Mouse (Mus musculus): Measurements from ENCODE around the gene Hmox2. TPM values are rescaled to one million over a fixed set of nuclear protein-coding genes. Genes with fewer than 3 reads are reported as not detected.
"Not testable (repeated sequence)": the region's sequence is repeated elsewhere in the genome, so short reads cannot be mapped to it uniquely, and the experiment has no call there.

Hmox2 gene
- polyA plus RNA-seq, 1 experiment from 2014 or later: 94.7 TPM

- Histone ChIP-seq H3K9me3 (ENCODE audit: control insufficient read depth, low read length) (no peaks in the 10 kb centered on the region), H3K4me3 (ENCODE audit: low read depth, low read length) (no peak overlapping the region), H3K27ac (ENCODE audit: low read depth) (no peak overlapping the region), H3K27me3 (replicated peaks; ENCODE audit: control insufficient read depth, insufficient read depth, low read length) (no peaks in the 10 kb centered on the region), H3K4me2 (ENCODE audit: low read length) (no peak overlapping the region), H3K4me1 (replicated peaks; ENCODE audit: control insufficient read depth, insufficient read depth, low read length) (peaks cover 10% of the 10 kb centered on the region; the same call in 1 of the 2 replicates), H3K9ac (ENCODE audit: low read length) (no peak overlapping the region), H3K36me3 (ENCODE audit: control insufficient read depth, insufficient read depth, low read length) (no peaks in the 10 kb centered on the region)
- no peak for DNase-seq (ENCODE audit: low spot score)
- no peak for ATAC-seq (replicated peaks; ENCODE audit: low FRiP score, low TSS enrichment, low read depth)
- WGBS: 74% methylated on average over 3 of the region's 3 CpGs
Observed at GRCm38 (mm10) chr16:4730776-4731358, 4.7 kb downstream of the Hmox2 start.

- Histone ChIP-seq H3K9me3 (ENCODE audit: control insufficient read depth, low read length) (no peaks in the 10 kb centered on the region), H3K27me3 (replicated peaks; ENCODE audit: control insufficient read depth, insufficient read depth, low read length) (no peaks in the 10 kb centered on the region), H3K27ac (ENCODE audit: low read depth) (no peak overlapping the region), H3K4me1 (replicated peaks; ENCODE audit: control insufficient read depth, insufficient read depth, low read length) (no peaks in the 10 kb centered on the region), H3K9ac (ENCODE audit: low read length) (no peak overlapping the region), H3K36me3 (ENCODE audit: control insufficient read depth, insufficient read depth, low read length) (no peaks in the 10 kb centered on the region), H3K4me3 (ENCODE audit: low read depth, low read length) (no peak overlapping the region), H3K4me2 (ENCODE audit: low read length) (no peak overlapping the region)
- 92% methylated on average over 2 of the region's 2 CpGs for WGBS
- DNase-seq (ENCODE audit: low spot score) (no peak), ATAC-seq (replicated peaks; ENCODE audit: low FRiP score, low TSS enrichment, low read depth) (no peak)
Observed at GRCm38 (mm10) chr16:4736262-4736661, 10.1 kb downstream of the Hmox2 start.

- Histone ChIP-seq H3K9ac (ENCODE audit: low read length) (no peak overlapping the region), H3K4me2 (ENCODE audit: low read length) (no peak overlapping the region), H3K27me3 (replicated peaks; ENCODE audit: control insufficient read depth, insufficient read depth, low read length) (no peaks in the 10 kb centered on the region), H3K4me1 (replicated peaks; ENCODE audit: control insufficient read depth, insufficient read depth, low read length) (no peaks in the 10 kb centered on the region), H3K36me3 (ENCODE audit: control insufficient read depth, insufficient read depth, low read length) (no peaks in the 10 kb centered on the region), H3K27ac (ENCODE audit: low read depth) (no peak overlapping the region), H3K4me3 (ENCODE audit: low read depth, low read length) (no peak overlapping the region), H3K9me3 (ENCODE audit: control insufficient read depth, low read length) (peaks cover 8% of the 10 kb centered on the region)
- DNase-seq (ENCODE audit: low spot score) (no peak), ATAC-seq (replicated peaks; ENCODE audit: low FRiP score, low TSS enrichment, low read depth) (no peak)
- 86% methylated on average over 2 of the region's 2 CpGs for WGBS
Observed at GRCm38 (mm10) chr16:4739994-4740393, 13.8 kb downstream of the Hmox2 start.

GRCm38 (mm10) chr16:4742186-4742585 is 16.0 kb downstream of the Hmox2 start:
- Histone ChIP-seq H3K9me3 (ENCODE audit: control insufficient read depth, low read length) (peaks cover 8% of the 10 kb centered on the region), H3K4me3 (ENCODE audit: low read depth, low read length) (no peak overlapping the region), H3K27ac (ENCODE audit: low read depth) (no peak overlapping the region), H3K36me3 (ENCODE audit: control insufficient read depth, insufficient read depth, low read length) (no peaks in the 10 kb centered on the region), H3K4me2 (ENCODE audit: low read length) (no peak overlapping the region), H3K27me3 (replicated peaks; ENCODE audit: control insufficient read depth, insufficient read depth, low read length) (no peaks in the 10 kb centered on the region), H3K9ac (ENCODE audit: low read length) (no peak overlapping the region), H3K4me1 (replicated peaks; ENCODE audit: control insufficient read depth, insufficient read depth, low read length) (no peaks in the 10 kb centered on the region)
- WGBS: 96% methylated on average over 1 of the region's 1 CpGs
- no peak for ATAC-seq (replicated peaks; ENCODE audit: low FRiP score, low TSS enrichment, low read depth)
- DNase-seq (ENCODE audit: low spot score): no peak

- H3K9me3 ChIP-seq (ENCODE audit: control insufficient read depth, low read length): 0 out of 2 replicates have a peak, but pooled peaks cover 2% of the 10 kb centered on the region
- H3K9ac ChIP-seq (ENCODE audit: low read length): no peak overlapping the region
- ATAC-seq (replicated peaks; ENCODE audit: low FRiP score, low TSS enrichment, low read depth) (no peak), DNase-seq (ENCODE audit: low spot score) (no peak)
- H3K27me3 ChIP-seq (replicated peaks; ENCODE audit: control insufficient read depth, insufficient read depth, low read length): no peaks in the 10 kb centered on the region
- peaks cover 8% of the 10 kb centered on the region; the same call in 1 of the 2 replicates for H3K36me3 ChIP-seq (ENCODE audit: control insufficient read depth, insufficient read depth, low read length)
- H3K27ac ChIP-seq (ENCODE audit: low read depth): no peak overlapping the region
- H3K4me3 ChIP-seq (ENCODE audit: low read depth, low read length): no peak overlapping the region
- H3K4me1 ChIP-seq (replicated peaks; ENCODE audit: control insufficient read depth, insufficient read depth, low read length): no peaks in the 10 kb centered on the region
- 87% methylated on average over 3 of the region's 3 CpGs for WGBS
- H3K4me2 ChIP-seq (ENCODE audit: low read length): no peak overlapping the region
Observed at GRCm38 (mm10) chr16:4752155-4752554, 26.0 kb downstream of the Hmox2 start.

GRCm38 (mm10) chr16:4754045-4754444 is 27.9 kb downstream of the Hmox2 start:
- Histone ChIP-seq H3K4me3 (ENCODE audit: low read depth, low read length) (no peak overlapping the region), H3K4me1 (replicated peaks; ENCODE audit: control insufficient read depth, insufficient read depth, low read length) (no peaks in the 10 kb centered on the region), H3K9me3 (ENCODE audit: control insufficient read depth, low read length) (0 out of 2 replicates have a peak, but pooled peaks cover 2% of the 10 kb centered on the region), H3K4me2 (ENCODE audit: low read length) (no peak overlapping the region), H3K36me3 (ENCODE audit: control insufficient read depth, insufficient read depth, low read length) (peaks cover 8% of the 10 kb centered on the region; the same call in 1 of the 2 replicates), H3K27me3 (replicated peaks; ENCODE audit: control insufficient read depth, insufficient read depth, low read length) (no peaks in the 10 kb centered on the region), H3K9ac (ENCODE audit: low read length) (no peak overlapping the region), H3K27ac (ENCODE audit: low read depth) (no peak overlapping the region)
- ATAC-seq (replicated peaks; ENCODE audit: low FRiP score, low TSS enrichment, low read depth): no peak
- 91% methylated on average over 3 of the region's 3 CpGs for WGBS
- no peak for DNase-seq (ENCODE audit: low spot score)

GRCm38 (mm10) chr16:4756660-4757335 is 30.6 kb downstream of the Hmox2 start:
- WGBS: 3% methylated on average over 29 of the region's 42 CpGs
- DNase-seq (ENCODE audit: low spot score): peak; percentile 65
- H3K4me1 ChIP-seq (replicated peaks; ENCODE audit: control insufficient read depth, insufficient read depth, low read length); H3K9me3 ChIP-seq (ENCODE audit: control insufficient read depth, low read length); H3K27me3 ChIP-seq (replicated peaks; ENCODE audit: control insufficient read depth, insufficient read depth, low read length); H3K36me3 ChIP-seq (ENCODE audit: control insufficient read depth, insufficient read depth, low read length): not testable (repeated sequence)
- peak; percentile 77 for ATAC-seq (replicated peaks; ENCODE audit: low FRiP score, low TSS enrichment, low read depth)
- peak overlapping the region; percentile 41 for H3K9ac ChIP-seq (ENCODE audit: low read length)
- peak overlapping the region; percentile 34 for H3K4me3 ChIP-seq (ENCODE audit: low read depth, low read length)
- H3K27ac ChIP-seq (ENCODE audit: low read depth): peak overlapping the region; percentile 47
- peak overlapping the region; percentile 44 for H3K4me2 ChIP-seq (ENCODE audit: low read length)

GRCm38 (mm10) chr16:4762437-4762836 is 36.3 kb downstream of the Hmox2 start:
- no peak overlapping the region for H3K9ac ChIP-seq (ENCODE audit: low read length)
- no peaks in the 10 kb centered on the region for H3K9me3 ChIP-seq (ENCODE audit: control insufficient read depth, low read length)
- ATAC-seq (replicated peaks; ENCODE audit: low FRiP score, low TSS enrichment, low read depth) (no peak), DNase-seq (ENCODE audit: low spot score) (no peak)
- peaks cover 47% of the 10 kb centered on the region for H3K36me3 ChIP-seq (ENCODE audit: control insufficient read depth, insufficient read depth, low read length)
- no peaks in the 10 kb centered on the region for H3K27me3 ChIP-seq (replicated peaks; ENCODE audit: control insufficient read depth, insufficient read depth, low read length)
- H3K4me2 ChIP-seq (ENCODE audit: low read length): no peak overlapping the region
- H3K27ac ChIP-seq (ENCODE audit: low read depth): no peak overlapping the region
- H3K4me3 ChIP-seq (ENCODE audit: low read depth, low read length): no peak overlapping the region
- no peaks in the 10 kb centered on the region for H3K4me1 ChIP-seq (replicated peaks; ENCODE audit: control insufficient read depth, insufficient read depth, low read length)
- WGBS: 96% methylated on average over 4 of the region's 4 CpGs

GRCm38 (mm10) chr16:4763276-4763675 is 37.1 kb downstream of the Hmox2 start:
- H3K27ac ChIP-seq (ENCODE audit: low read depth): no peak overlapping the region
- DNase-seq (ENCODE audit: low spot score): no peak

More at GRCm38 (mm10) chr16:4763276-4763675, 37.1 kb downstream of the Hmox2 start:
- Histone ChIP-seq H3K4me2 (ENCODE audit: low read length) (no peak overlapping the region), H3K9me3 (ENCODE audit: control insufficient read depth, low read length) (no peaks in the 10 kb centered on the region), H3K4me3 (ENCODE audit: low read depth, low read length) (no peak overlapping the region), H3K4me1 (replicated peaks; ENCODE audit: control insufficient read depth, insufficient read depth, low read length) (no peaks in the 10 kb centered on the region), H3K9ac (ENCODE audit: low read length) (no peak overlapping the region), H3K27me3 (replicated peaks; ENCODE audit: control insufficient read depth, insufficient read depth, low read length) (no peaks in the 10 kb centered on the region), H3K36me3 (ENCODE audit: control insufficient read depth, insufficient read depth, low read length) (peaks cover 56% of the 10 kb centered on the region)
- peak; percentile 34; the same call in 1 of the 2 replicates for ATAC-seq (replicated peaks; ENCODE audit: low FRiP score, low TSS enrichment, low read depth)
- 45% methylated on average over 2 of the region's 2 CpGs for WGBS

Measured in intestine, embryonic 14.5 days (tissue).